Mouse (Mus musculus) heart, embryonic 16.5 days (tissue): ENCODE results near the gene Gpr25. TPM values are rescaled to one million over a fixed set of nuclear protein-coding genes. Genes with fewer than 3 reads are reported as not detected.
A peak's percentile ranks its signal among the peaks of the same experiment; 100 is the strongest.

Experiments used
- ATAC-seq: fragments of 200-750 bp; cut with Nextera tagmentation; replicated peaks from 2 replicates; pipeline ENCODE4 v1.8.0; 2017; ENCODE audit warnings: moderate number of reproducible peaks; ENCODE audit not compliant: insufficient read depth, low FRiP score; ENCODE audit errors: extremely low read depth
- H3K27ac ChIP-seq: fragments of 300-500 bp; sonication (generic); 2 replicates; pipeline ENCODE4 v1.5.1; 2014; ENCODE audit warnings: mild to moderate bottlenecking, low read length, control low read depth, moderate library complexity
- H3K27me3 ChIP-seq: fragments of 300-500 bp; sonication (generic); 2 replicates; pipeline ENCODE4 v1.6.1; 2014; ENCODE audit warnings: low read length, mixed read lengths; ENCODE audit not compliant: control insufficient read depth, insufficient read depth
- H3K36me3 ChIP-seq: fragments of 300-500 bp; sonication (generic); 2 replicates; pipeline ENCODE4 v1.6.1; 2014; ENCODE audit not compliant: control insufficient read depth, insufficient read depth
- H3K4me1 ChIP-seq: fragments of 300-500 bp; sonication (generic); 2 replicates; pipeline ENCODE4 v1.6.1; 2014; ENCODE audit warnings: low read length, mixed read lengths; ENCODE audit not compliant: control insufficient read depth, insufficient read depth
- H3K4me2 ChIP-seq: fragments of 300-500 bp; sonication (generic); 2 replicates; pipeline ENCODE4 v1.6.1; 2014; ENCODE audit warnings: low read depth, mild to moderate bottlenecking, control low read depth, low read length
- H3K4me3 ChIP-seq: fragments of 300-500 bp; sonication (generic); 2 replicates; pipeline ENCODE4 v1.5.1; 2014; ENCODE audit warnings: mild to moderate bottlenecking, control low read depth, low read length
- H3K9ac ChIP-seq: fragments of 300-500 bp; sonication (generic); 2 replicates; pipeline ENCODE4 v1.6.1; 2014; ENCODE audit warnings: low read length, control low read depth
- H3K9me3 ChIP-seq: fragments of 300-500 bp; sonication (generic); replicated peaks from 2 replicates; pipeline ENCODE4 v1.6.1; 2016; ENCODE audit warnings: low read length; ENCODE audit not compliant: control insufficient read depth
- WGBS: fragments of 180-500 bp; shearing (Covaris S2); extraction: QIAGEN DNeasy Blood & Tissue Kit; methylation state at CpG from one replicate; pipeline ENCODE4 v1.1.7; 2014; 5-methylcytosine and 5-hydroxymethylcytosine counted together
- polyA plus RNA-seq: library from polyadenylated mRNA; unstranded; fragments of >200 nt; fragmentation: Nextera tagmentation; extraction: Ambion mirVana; gene quantifications from 2 replicates; pipeline ENCODE4 v1.2.1, GENCODE M21; 2015

Gene Gpr25
- polyA plus RNA-seq, 1 experiment from 2014 or later: 0.34 TPM

- H3K36me3 ChIP-seq: no peaks in the 10 kb centered on the region
- H3K27me3 ChIP-seq: peaks cover 21% of the 10 kb centered on the region
- no peak overlapping the region for H3K4me3 ChIP-seq
- no peak overlapping the region for H3K27ac ChIP-seq
- WGBS: 65% methylated on average over 11 of the region's 11 CpGs
- peak overlapping the region; percentile 4; the same call in 1 of the 2 replicates for H3K4me2 ChIP-seq
- ATAC-seq: no peak
- peaks cover 6% of the 10 kb centered on the region; the same call in 1 of the 2 replicates for H3K4me1 ChIP-seq
- H3K9me3 ChIP-seq: no peaks in the 10 kb centered on the region
- no peak overlapping the region for H3K9ac ChIP-seq
These were observed 30.5 kb downstream of the Gpr25 start for GRCm38 (mm10) chr1:136230201-136230600.

GRCm38 (mm10) chr1:136229040-136229373, 31.7 kb downstream of the Gpr25 start:
- H3K4me2 ChIP-seq: no peak overlapping the region
- H3K27ac ChIP-seq: no peak overlapping the region
- H3K4me1 ChIP-seq: peaks cover 6% of the 10 kb centered on the region; the same call in 1 of the 2 replicates
- no peak overlapping the region for H3K9ac ChIP-seq
- H3K36me3 ChIP-seq: no peaks in the 10 kb centered on the region
- WGBS: 55% methylated on average over 6 of the region's 6 CpGs
- H3K9me3 ChIP-seq: no peaks in the 10 kb centered on the region
- H3K27me3 ChIP-seq: peaks cover 20% of the 10 kb centered on the region
- no peak for ATAC-seq
- H3K4me3 ChIP-seq: no peak overlapping the region

GRCm38 (mm10) chr1:136228328-136229039, 32.2 kb downstream of the Gpr25 start:
- H3K27ac ChIP-seq: no peak overlapping the region

DNA sequence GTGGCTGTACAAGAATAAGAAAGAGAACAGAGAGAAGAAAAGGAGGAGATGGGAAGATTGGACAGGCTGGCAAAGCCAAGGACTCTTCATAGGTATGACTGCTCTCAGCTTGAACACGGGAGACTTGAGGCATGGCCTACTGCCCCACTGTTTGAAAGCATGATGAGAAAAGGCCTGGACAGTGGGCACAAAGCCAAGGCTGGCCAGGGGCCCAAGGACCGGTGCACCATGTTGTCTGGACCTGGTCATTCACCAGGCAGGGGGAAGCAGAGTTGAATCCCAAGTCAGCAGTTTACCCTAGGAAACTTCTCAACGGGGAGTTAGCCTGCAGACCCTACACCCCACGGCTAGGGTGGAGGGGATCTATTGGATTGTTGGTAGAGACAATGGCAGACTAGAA, 32.8 kb downstream of the Gpr25 start:
- H3K4me2 ChIP-seq: no peak overlapping the region

More at GRCm38 (mm10) chr1:136228328-136229039, 32.2 kb downstream of the Gpr25 start:
- 18% methylated on average over 13 of the region's 13 CpGs for WGBS
- Histone ChIP-seq H3K9ac (no peak overlapping the region), H3K36me3 (no peaks in the 10 kb centered on the region), H3K4me1 (peaks cover 6% of the 10 kb centered on the region; the same call in 1 of the 2 replicates), H3K27me3 (peaks cover 17% of the 10 kb centered on the region), H3K4me3 (no peak overlapping the region), H3K4me2 (peak overlapping the region; percentile 18; the same call in 1 of the 2 replicates), H3K9me3 (no peaks in the 10 kb centered on the region)
- ATAC-seq: no peak

DNA sequence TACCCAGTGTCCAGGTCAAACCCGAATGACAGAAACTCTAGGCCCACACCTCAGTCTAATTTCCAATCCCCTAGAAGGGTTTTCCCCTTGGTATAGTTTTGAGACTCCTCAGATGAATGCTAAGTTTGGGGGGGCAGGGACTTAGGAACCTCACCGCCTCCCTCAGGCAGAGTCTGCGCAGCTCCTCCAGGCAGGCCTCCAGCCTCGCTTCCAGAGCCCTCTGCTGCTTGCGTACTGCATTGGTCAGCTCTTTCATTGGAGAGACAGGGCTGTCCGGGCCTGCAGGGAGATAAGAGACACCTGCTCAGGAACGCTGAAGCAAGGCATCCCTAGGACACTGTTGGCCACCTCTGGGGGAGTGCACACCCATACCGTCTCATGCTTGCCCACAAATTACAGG, 34.0 kb downstream of the Gpr25 start:
- Histone ChIP-seq H3K27me3 (peaks cover 10% of the 10 kb centered on the region), H3K4me2 (no peak overlapping the region), H3K4me1 (peaks cover 6% of the 10 kb centered on the region; the same call in 1 of the 2 replicates), H3K9me3 (no peaks in the 10 kb centered on the region), H3K4me3 (no peak overlapping the region), H3K9ac (no peak overlapping the region), H3K36me3 (no peaks in the 10 kb centered on the region), H3K27ac (no peak overlapping the region)
- no peak for ATAC-seq
- WGBS: 80% methylated on average over 8 of the region's 8 CpGs

More for the DNA sequence above, 32.8 kb downstream of the Gpr25 start:
- Histone ChIP-seq H3K27me3 (peaks cover 15% of the 10 kb centered on the region), H3K36me3 (no peaks in the 10 kb centered on the region), H3K4me1 (peaks cover 6% of the 10 kb centered on the region; the same call in 1 of the 2 replicates), H3K27ac (no peak overlapping the region), H3K4me3 (no peak overlapping the region), H3K9ac (no peak overlapping the region), H3K9me3 (no peaks in the 10 kb centered on the region)
- 63% methylated on average over 4 of the region's 4 CpGs for WGBS
- peak; percentile 15; the same call in 1 of the 2 replicates for ATAC-seq

GRCm38 (mm10) chr1:136225846-136226245, 34.8 kb downstream of the Gpr25 start:
- 94% methylated on average over 8 of the region's 8 CpGs for WGBS
- no peak overlapping the region for H3K27ac ChIP-seq
- H3K27me3 ChIP-seq: peaks cover 6% of the 10 kb centered on the region; the same call in 1 of the 2 replicates
- H3K9me3 ChIP-seq: no peaks in the 10 kb centered on the region
- H3K36me3 ChIP-seq: no peaks in the 10 kb centered on the region
- no peak overlapping the region for H3K4me3 ChIP-seq
- ATAC-seq: no peak
- no peak overlapping the region for H3K4me2 ChIP-seq
- H3K4me1 ChIP-seq: peaks cover 6% of the 10 kb centered on the region; the same call in 1 of the 2 replicates
- H3K9ac ChIP-seq: no peak overlapping the region

GRCm38 (mm10) chr1:136223758-136224342, 36.8 kb downstream of the Gpr25 start:
- H3K4me2 ChIP-seq: no peak overlapping the region
- H3K4me1 ChIP-seq: peaks cover 6% of the 10 kb centered on the region; the same call in 1 of the 2 replicates
- no peak overlapping the region for H3K27ac ChIP-seq
- no peak overlapping the region for H3K9ac ChIP-seq
- no peak for ATAC-seq
- no peaks in the 10 kb centered on the region for H3K36me3 ChIP-seq
- no peak overlapping the region for H3K4me3 ChIP-seq
- peaks cover 2% of the 10 kb centered on the region; the same call in 1 of the 2 replicates for H3K27me3 ChIP-seq
- WGBS: 81% methylated on average over 10 of the region's 10 CpGs
- no peaks in the 10 kb centered on the region for H3K9me3 ChIP-seq

DNA sequence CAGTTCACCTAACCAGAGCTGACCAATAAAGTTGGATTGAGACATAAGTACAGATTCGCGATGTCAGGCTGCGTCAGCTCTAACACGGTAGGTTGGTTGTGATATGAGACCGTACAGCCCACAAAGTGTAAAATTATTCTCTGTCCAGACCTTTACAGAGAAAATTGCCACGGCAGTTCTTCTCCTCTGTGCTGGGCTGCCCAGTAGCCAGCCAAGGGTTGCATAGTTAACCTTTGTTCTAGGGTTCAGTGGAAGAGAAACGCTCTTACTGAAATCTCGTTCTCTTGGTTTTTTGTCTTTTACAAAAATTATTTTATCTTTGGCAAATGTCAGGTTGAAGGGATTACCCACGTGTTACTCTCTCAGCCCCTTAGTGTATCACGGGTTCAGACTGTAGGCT, 38.3 kb downstream of the Gpr25 start:
- no peak for ATAC-seq
- Histone ChIP-seq H3K4me2 (no peak overlapping the region), H3K9ac (no peak overlapping the region), H3K36me3 (no peaks in the 10 kb centered on the region), H3K4me3 (no peak overlapping the region), H3K4me1 (no peaks in the 10 kb centered on the region), H3K9me3 (no peaks in the 10 kb centered on the region), H3K27ac (no peak overlapping the region), H3K27me3 (peaks cover 2% of the 10 kb centered on the region; the same call in 1 of the 2 replicates)
- 76% methylated on average over 10 of the region's 10 CpGs for WGBS
